Comparison of ENCODE assay signal across 8 mouse cellular contexts in genomic region chr11:79992035-79992591, GRCm38 (mm10). TPM values are rescaled to one million over a fixed set of nuclear protein-coding genes. Genes with fewer than 3 reads are reported as not detected.
DNase-seq lines count a peak whose midpoint lies in the region; ATAC-seq and TF ChIP-seq lines count a peak whose summit lies in the region.

No protein-coding gene starts in this region.

- H3K27me3 ChIP-seq in lung, postnatal 0 days (replicated peaks; ENCODE audit: insufficient read depth, low read length): no peaks in the 10 kb centered on the region
- H3K27me3 ChIP-seq in limb, embryonic 11.5 days (ENCODE audit: control insufficient read depth, insufficient read depth, low read length): no peaks in the 10 kb centered on the region
- H3K27me3 ChIP-seq in neural tube, embryonic 15.5 days (replicated peaks): no peaks in the 10 kb centered on the region

- H3K36me3 ChIP-seq in lung, postnatal 0 days (ENCODE audit: insufficient read depth, low read length): no peaks in the 10 kb centered on the region
- H3K36me3 ChIP-seq in limb, embryonic 11.5 days (ENCODE audit: control insufficient read depth, insufficient read depth, low read length): peaks cover 4% of the 10 kb centered on the region; the same call in 1 of the 2 replicates
- H3K36me3 ChIP-seq in neural tube, embryonic 15.5 days: no peaks in the 10 kb centered on the region

- TF ChIP-seq POLR2A in embryonic fibroblast, embryonic 13.5 days (IDR thresholded peaks at IDR 0.05; ENCODE audit: low read depth, low read length): no peak

- no peaks in the 10 kb centered on the region for H3K9me3 ChIP-seq in lung, postnatal 0 days (ENCODE audit: low read length)
- no peaks in the 10 kb centered on the region for H3K9me3 ChIP-seq in limb, embryonic 11.5 days (ENCODE audit: control insufficient read depth, low read length)
- H3K9me3 ChIP-seq in neural tube, embryonic 15.5 days (replicated peaks): no peaks in the 10 kb centered on the region

- H3K27ac ChIP-seq in lung, postnatal 0 days (ENCODE audit: low read length): peak overlapping the region; percentile 66
- H3K27ac ChIP-seq in embryonic fibroblast, embryonic 13.5 days (ENCODE audit: insufficient read depth, low read length): peak overlapping the region; percentile 79
- peak overlapping the region; percentile 90 for H3K27ac ChIP-seq in limb, embryonic 11.5 days (replicated peaks; ENCODE audit: low read depth, low read length)
- peak overlapping the region; percentile 98 for H3K27ac ChIP-seq in neural tube, embryonic 15.5 days (replicated peaks)

- no peak for TF ChIP-seq CTCF in lung, postnatal 0 days (IDR thresholded peaks at IDR 0.05)
- TF ChIP-seq CTCF in embryonic fibroblast, embryonic 13.5 days (IDR thresholded peaks at IDR 0.05; ENCODE audit: borderline replicate concordance, insufficient read depth, low read length): no peak

- H3K4me2 ChIP-seq in lung, postnatal 0 days (replicated peaks; ENCODE audit: low read depth, low read length): peak overlapping the region; percentile 83
- H3K4me2 ChIP-seq in limb, embryonic 11.5 days (ENCODE audit: low read depth, severe bottlenecking): peak overlapping the region; percentile 71
- H3K4me2 ChIP-seq in neural tube, embryonic 15.5 days: peak overlapping the region; percentile 93

- TF ChIP-seq EP300 in lung, postnatal 0 days (IDR thresholded peaks at IDR 0.05): no peak

- no peaks in the 10 kb centered on the region; the same call in 1 of the 2 replicates for H3K4me1 ChIP-seq in lung, postnatal 0 days (ENCODE audit: insufficient read depth, low read depth, low read length)
- H3K4me1 ChIP-seq in embryonic fibroblast, embryonic 13.5 days (ENCODE audit: control insufficient read depth, insufficient read depth, low read length): no peaks in the 10 kb centered on the region
- no peaks in the 10 kb centered on the region for H3K4me1 ChIP-seq in limb, embryonic 11.5 days (ENCODE audit: control insufficient read depth, insufficient read depth, low read length)
- peaks cover 7% of the 10 kb centered on the region for H3K4me1 ChIP-seq in neural tube, embryonic 15.5 days

- peak overlapping the region; percentile 84 for H3K9ac ChIP-seq in lung, postnatal 0 days (replicated peaks; ENCODE audit: low read depth)
- H3K9ac ChIP-seq in limb, embryonic 11.5 days (ENCODE audit: low read length): peak overlapping the region; percentile 81
- H3K9ac ChIP-seq in neural tube, embryonic 15.5 days (replicated peaks): peak overlapping the region; percentile 65

- WGBS in lung, postnatal 0 days: 23% methylated on average over 20 of the region's 21 CpGs
- 32% methylated on average over 20 of the region's 21 CpGs for WGBS in limb, embryonic 11.5 days
- WGBS in neural tube, embryonic 15.5 days: 28% methylated on average over 20 of the region's 21 CpGs

- H3K4me3 ChIP-seq in lung, postnatal 0 days (ENCODE audit: low read depth, low read length): peak overlapping the region; percentile 86
- H3K4me3 ChIP-seq in embryonic fibroblast, embryonic 13.5 days (ENCODE audit: insufficient read depth, low read length): peak overlapping the region; percentile 52
- H3K4me3 ChIP-seq in limb, embryonic 11.5 days (ENCODE audit: low read depth, low read length): peak overlapping the region; percentile 87
- peak overlapping the region; percentile 80 for H3K4me3 ChIP-seq in neural tube, embryonic 15.5 days (replicated peaks)

- no peak for ATAC-seq in lung, postnatal 0 days
- ATAC-seq in limb, embryonic 11.5 days (ENCODE audit: insufficient number of reproducible peaks, low FRiP score, low TSS enrichment, low read depth): no peak
- no peak for ATAC-seq in neural tube, embryonic 15.5 days (ENCODE audit: low FRiP score)

- DNase-seq in lung, postnatal 0 days (ENCODE audit: low spot score): no peak
- no peak for DNase-seq in lung, postnatal 36 days
- no peak for DNase-seq in limb, embryonic 11.5 days (ENCODE audit: low spot score)
- no peak for DNase-seq in ovary, adult 18-20 months (ENCODE audit: low spot score)
- DNase-seq in left cerebral cortex, adult 8-10 months (ENCODE audit: low spot score in 2 of 2): no peak
- no peak for DNase-seq in urinary bladder, postnatal 25 days (ENCODE audit: low spot score)

RNA-seq across cellular contexts. Expression of gene Suz12, which starts 0.8 kb away (rescaled TPM):
- 9.7 and 12.4 TPM in 2 replicates for polyA plus RNA-seq in lung, postnatal 0 days (2015; fragmentation: Nextera tagmentation; extraction: Ambion mirVana)
- 50.9 and 63.6 TPM in 2 replicates for polyA plus RNA-seq in embryonic fibroblast, embryonic 13.5 days (2011; ENCODE audit: insufficient read length, low read depth, missing spikeins)
- 25.7 and 27.7 TPM in 2 replicates for polyA plus RNA-seq in limb, embryonic 11.5 days (2014; fragmentation: Nextera tagmentation; extraction: Ambion mirVana)
- polyA plus RNA-seq in neural tube, embryonic 15.5 days (2015; fragmentation: Nextera tagmentation; extraction: Ambion mirVana): 11.1 and 13.8 TPM in 2 replicates
- total RNA-seq in left cerebral cortex, adult 8-10 months (2022): 10 to 100 TPM; 34.4 to 48.9 (median 44.7) TPM

RNA-seq across cellular contexts. Expression of gene Utp6, which starts 29.9 kb away (rescaled TPM):
- 14.9 and 21.5 TPM in 2 replicates for polyA plus RNA-seq in lung, postnatal 0 days (2015; fragmentation: Nextera tagmentation; extraction: Ambion mirVana)
- 34.9 and 38.4 TPM in 2 replicates for polyA plus RNA-seq in embryonic fibroblast, embryonic 13.5 days (2011; ENCODE audit: insufficient read length, low read depth, missing spikeins)
- 97.4 and 99.4 TPM in 2 replicates for polyA plus RNA-seq in limb, embryonic 11.5 days (2014; fragmentation: Nextera tagmentation; extraction: Ambion mirVana)
- 35.3 and 44.4 TPM in 2 replicates for polyA plus RNA-seq in neural tube, embryonic 15.5 days (2015; fragmentation: Nextera tagmentation; extraction: Ambion mirVana)
- total RNA-seq in left cerebral cortex, adult 8-10 months (2022): 10 to 100 TPM; 25.3 to 31.4 (median 28.2) TPM
